ENCODE assay signal across 13 mouse cellular contexts in genomic region chr4:129246360-129247301, GRCm38 (mm10). TPM values are rescaled to one million over a fixed set of nuclear protein-coding genes. Genes with fewer than 3 reads are reported as not detected.
DNase-seq lines count a peak whose midpoint lies in the region; ATAC-seq lines count a peak whose summit lies in the region.
"Had no signal": no experiment of that assay in that cellular context is flagged by ENCODE, and none has a peak within 500 bp of the region (broad histone marks: within the 10 kb centered on the region; RNA-seq: fewer than 3 reads in every experiment).

No protein-coding gene starts in this region.

- 0 out of 2 replicates have a peak overlapping the region, but pooled peaks have one; percentile 96 for H3K4me2 ChIP-seq in heart, embryonic 14.5 days (ENCODE audit: low read length)
- peak overlapping the region; percentile 90 for H3K4me2 ChIP-seq in lung, embryonic 15.5 days
- peak overlapping the region; percentile 96 for H3K4me2 ChIP-seq in limb, embryonic 15.5 days
- peak overlapping the region; percentile 93 for H3K4me2 ChIP-seq in stomach, embryonic 16.5 days (ENCODE audit: low read depth, low read length)

- H3K27me3 ChIP-seq in heart, embryonic 14.5 days (ENCODE audit: control insufficient read depth, insufficient read depth, low read length): peaks cover 89% of the 10 kb centered on the region
- H3K27me3 ChIP-seq in lung, embryonic 15.5 days: peaks cover 43% of the 10 kb centered on the region
- H3K27me3 ChIP-seq in limb, embryonic 15.5 days: peaks cover 48% of the 10 kb centered on the region
- H3K27me3 ChIP-seq in stomach, embryonic 16.5 days (ENCODE audit: control insufficient read depth, insufficient read depth, low read length): no peaks in the 10 kb centered on the region

- peaks cover 9 to 20% of the 10 kb centered on the region in 2 experiments for H3K4me1 ChIP-seq in heart, embryonic 14.5 days (ENCODE audit: control insufficient read depth in 2 of 2, insufficient read depth in 2 of 2, low read length in 2 of 2)
- H3K4me1 ChIP-seq in lung, embryonic 15.5 days: peaks cover 66% of the 10 kb centered on the region
- peaks cover 51% of the 10 kb centered on the region for H3K4me1 ChIP-seq in limb, embryonic 15.5 days
- H3K4me1 ChIP-seq in stomach, embryonic 16.5 days (ENCODE audit: control insufficient read depth, insufficient read depth, low read length): peaks cover 34% of the 10 kb centered on the region

- H3K9me3 ChIP-seq in heart, embryonic 14.5 days (ENCODE audit: control insufficient read depth, low read length): no peaks in the 10 kb centered on the region
- no peaks in the 10 kb centered on the region for H3K9me3 ChIP-seq in lung, embryonic 15.5 days
- H3K9me3 ChIP-seq in limb, embryonic 15.5 days: no peaks in the 10 kb centered on the region
- H3K9me3 ChIP-seq in stomach, embryonic 16.5 days (replicated peaks; ENCODE audit: control insufficient read depth, low read length): no peaks in the 10 kb centered on the region

- H3K9ac ChIP-seq in heart, embryonic 14.5 days (ENCODE audit: low read length): no peak overlapping the region
- peak overlapping the region; percentile 13; the same call in 1 of the 2 replicates for H3K9ac ChIP-seq in lung, embryonic 15.5 days
- H3K9ac ChIP-seq in limb, embryonic 15.5 days: no peak overlapping the region
- peak overlapping the region; percentile 93 for H3K9ac ChIP-seq in stomach, embryonic 16.5 days (ENCODE audit: low read length)

- 39% methylated on average over 15 of the region's 15 CpGs for WGBS in heart, embryonic 14.5 days
- 35% methylated on average over 15 of the region's 15 CpGs for WGBS in lung, embryonic 15.5 days
- WGBS in limb, embryonic 15.5 days: 44% methylated on average over 15 of the region's 15 CpGs
- 39% methylated on average over 15 of the region's 15 CpGs for WGBS in stomach, embryonic 16.5 days

- DNase-seq in heart, postnatal 25 days (ENCODE audit: low spot score): no peak
- DNase-seq in lung, postnatal 4 days: no peak
- no peak for DNase-seq in retina, postnatal 1 day
- DNase-seq in urinary bladder, postnatal 10 days (ENCODE audit: low spot score): no peak
- DNase-seq: cerebellum, adult 11 months; gastrocnemius, postnatal 10 days; spleen, adult 18-20 months; thymus, postnatal 14 days had no signal

- no peak overlapping the region for H3K27ac ChIP-seq in heart, embryonic 14.5 days (replicated peaks in 1 of 2; ENCODE audit: control insufficient read depth in 1 of 2, insufficient read depth in 1 of 2, low read depth in 2 of 2, low read length in 2 of 2)
- no peak overlapping the region for H3K27ac ChIP-seq in lung, embryonic 15.5 days
- no peak overlapping the region for H3K27ac ChIP-seq in limb, embryonic 15.5 days
- peak overlapping the region; percentile 68 for H3K27ac ChIP-seq in stomach, embryonic 16.5 days (ENCODE audit: low read length)

- intact Hi-C loops in heart, postnatal 25 days (cut with DNase I): no loop called here

- no peak for ATAC-seq in heart, embryonic 14.5 days (ENCODE audit: insufficient number of reproducible peaks, insufficient read depth, low FRiP score, low read depth)
- ATAC-seq in lung, embryonic 15.5 days (ENCODE audit: borderline replicate concordance, extremely low read depth, low FRiP score, low TSS enrichment): no peak
- ATAC-seq in limb, embryonic 15.5 days (ENCODE audit: insufficient number of reproducible peaks, low FRiP score, low TSS enrichment, low read depth): no peak
- ATAC-seq in stomach, embryonic 16.5 days (ENCODE audit: insufficient read depth, low FRiP score): no peak
- ATAC-seq: hindbrain, embryonic 16.5 days had no signal

- H3K4me3 ChIP-seq in heart, embryonic 14.5 days (ENCODE audit: control insufficient read depth in 1 of 2, insufficient read depth in 1 of 2, low read depth in 1 of 2, low read length in 2 of 2): no peak overlapping the region
- H3K4me3 ChIP-seq in lung, embryonic 15.5 days: peak overlapping the region; percentile 48
- peak overlapping the region; percentile 61; the same call in 1 of the 2 replicates for H3K4me3 ChIP-seq in limb, embryonic 15.5 days
- H3K4me3 ChIP-seq in stomach, embryonic 16.5 days (replicated peaks; ENCODE audit: low read length): peak overlapping the region; percentile 74

- H3K36me3 ChIP-seq in heart, embryonic 14.5 days (ENCODE audit: control insufficient read depth, insufficient read depth, low read length): no peaks in the 10 kb centered on the region
- H3K36me3 ChIP-seq in lung, embryonic 15.5 days: no peaks in the 10 kb centered on the region
- H3K36me3 ChIP-seq in limb, embryonic 15.5 days: no peaks in the 10 kb centered on the region
- H3K36me3 ChIP-seq in stomach, embryonic 16.5 days (ENCODE audit: control insufficient read depth, insufficient read depth, low read length): no peaks in the 10 kb centered on the region

RNA-seq across cellular contexts. Expression of gene C77080, which starts 14.6 kb away (rescaled TPM):
- polyA plus RNA-seq in heart, embryonic 14.5 days (2014; fragmentation: Nextera tagmentation; extraction: Ambion mirVana): 1.3 and 1.4 TPM in 2 replicates
- total RNA-seq in heart, postnatal 25 days (2021): 1 to 10 TPM; 3.3 to 6.1 TPM
- 5.2 and 6.8 TPM in 2 replicates for polyA plus RNA-seq in lung, embryonic 15.5 days (2015; fragmentation: Nextera tagmentation; extraction: Ambion mirVana)
- 9.6 and 11.6 TPM in 2 replicates for polyA plus RNA-seq in limb, embryonic 15.5 days (2015; fragmentation: Nextera tagmentation; extraction: Ambion mirVana)
- 8.2 and 8.5 TPM in 2 replicates for polyA plus RNA-seq in stomach, embryonic 16.5 days (2015; fragmentation: Nextera tagmentation; extraction: Ambion mirVana)

RNA-seq across cellular contexts. Expression of gene Sync, which starts 40.8 kb away (rescaled TPM):
- polyA plus RNA-seq in heart, embryonic 14.5 days (2014; fragmentation: Nextera tagmentation; extraction: Ambion mirVana): 1.6 and 1.8 TPM in 2 replicates
- total RNA-seq in heart, postnatal 25 days (2021): 10 to 100 TPM; 15.5 to 16.3 TPM
- 0.54 and 0.71 TPM in 2 replicates for polyA plus RNA-seq in lung, embryonic 15.5 days (2015; fragmentation: Nextera tagmentation; extraction: Ambion mirVana)
- 5.0 and 9.6 TPM in 2 replicates for polyA plus RNA-seq in limb, embryonic 15.5 days (2015; fragmentation: Nextera tagmentation; extraction: Ambion mirVana)
- 3.0 and 3.9 TPM in 2 replicates for polyA plus RNA-seq in stomach, embryonic 16.5 days (2015; fragmentation: Nextera tagmentation; extraction: Ambion mirVana)

RNA-seq across cellular contexts. Expression of gene Yars, which starts 57.1 kb away (rescaled TPM):
- 46.3 and 51.2 TPM in 2 replicates for polyA plus RNA-seq in heart, embryonic 14.5 days (2014; fragmentation: Nextera tagmentation; extraction: Ambion mirVana)
- total RNA-seq in heart, postnatal 25 days (2021): 10 to 100 TPM; 26.9 to 30.0 TPM
- polyA plus RNA-seq in lung, embryonic 15.5 days (2015; fragmentation: Nextera tagmentation; extraction: Ambion mirVana): 66.4 and 69.8 TPM in 2 replicates
- polyA plus RNA-seq in limb, embryonic 15.5 days (2015; fragmentation: Nextera tagmentation; extraction: Ambion mirVana): 80.5 and 82.6 TPM in 2 replicates
- polyA plus RNA-seq in stomach, embryonic 16.5 days (2015; fragmentation: Nextera tagmentation; extraction: Ambion mirVana): 72.9 and 80.0 TPM in 2 replicates

RNA-seq across cellular contexts. Expression of gene S100pbp, which starts 57.1 kb away (rescaled TPM):
- polyA plus RNA-seq in heart, embryonic 14.5 days (2014; fragmentation: Nextera tagmentation; extraction: Ambion mirVana): 13.7 and 15.7 TPM in 2 replicates
- total RNA-seq in heart, postnatal 25 days (2021): 10 to 100 TPM; 12.9 to 14.1 TPM
- polyA plus RNA-seq in lung, embryonic 15.5 days (2015; fragmentation: Nextera tagmentation; extraction: Ambion mirVana): 13.5 and 14.4 TPM in 2 replicates
- polyA plus RNA-seq in limb, embryonic 15.5 days (2015; fragmentation: Nextera tagmentation; extraction: Ambion mirVana): 16.5 and 18.8 TPM in 2 replicates
- polyA plus RNA-seq in stomach, embryonic 16.5 days (2015; fragmentation: Nextera tagmentation; extraction: Ambion mirVana): 13.0 and 13.1 TPM in 2 replicates

Comparison
In these comparisons a context has a peak if more than half of its experiments do, and no peak if none do; other contexts are left out.
1. H3K4me3 ChIP-seq: peak in lung, embryonic 15.5 days (single experiment), limb, embryonic 15.5 days (single experiment) and stomach, embryonic 16.5 days (single experiment); none in heart, embryonic 14.5 days (0 of 2).
2. H3K9ac ChIP-seq: peak in lung, embryonic 15.5 days (single experiment) and stomach, embryonic 16.5 days (single experiment); none in heart, embryonic 14.5 days (single experiment) and limb, embryonic 15.5 days (single experiment).
3. Peak in every context shown above with its lines, with median percentiles within 50 percentile points of each other: H3K4me2 ChIP-seq.